Mouse (Mus musculus): ENCODE measurements around the gene Sox5.

The Sox5 gene

DNA sequence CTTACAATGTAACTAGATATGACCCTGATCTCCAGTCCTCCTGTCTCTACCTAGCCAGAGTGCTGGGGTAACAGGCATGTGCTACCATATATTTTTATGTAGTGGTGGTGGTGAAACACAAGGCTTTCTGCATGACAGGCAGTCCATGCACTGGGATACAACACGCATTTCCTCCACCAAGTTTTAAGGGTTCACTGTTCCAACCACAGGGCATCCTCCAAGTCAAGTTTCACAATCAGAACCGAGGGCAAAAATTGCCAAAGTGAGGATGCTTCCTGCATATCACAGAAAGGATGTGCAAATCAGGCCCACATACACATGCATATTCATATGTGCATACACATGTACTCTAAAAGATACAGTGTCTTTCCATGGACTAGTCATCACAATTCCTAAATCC is 888.9 kb downstream of the Sox5 start:
- no peak for DNase-seq

DNA sequence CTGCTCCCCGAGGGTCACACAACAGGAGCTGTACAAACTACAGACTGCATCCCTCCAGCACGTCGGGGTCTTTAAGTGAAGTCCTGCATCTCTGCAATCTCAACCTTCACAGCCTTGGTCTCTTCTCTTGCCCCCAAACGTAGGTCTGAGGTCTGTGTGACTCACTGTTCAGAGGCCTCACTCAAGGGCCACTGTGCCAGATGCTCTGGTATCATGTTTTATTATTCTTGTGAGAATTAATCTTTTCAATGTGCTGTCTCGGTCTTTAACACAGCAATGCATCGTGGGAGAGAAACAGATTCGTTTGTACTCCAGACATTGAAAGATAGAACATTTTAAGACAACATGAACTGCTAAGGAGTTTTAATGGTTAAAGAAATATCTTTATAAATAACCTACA is 893.2 kb downstream of the Sox5 start:
- DNase-seq, result no peak

DNA sequence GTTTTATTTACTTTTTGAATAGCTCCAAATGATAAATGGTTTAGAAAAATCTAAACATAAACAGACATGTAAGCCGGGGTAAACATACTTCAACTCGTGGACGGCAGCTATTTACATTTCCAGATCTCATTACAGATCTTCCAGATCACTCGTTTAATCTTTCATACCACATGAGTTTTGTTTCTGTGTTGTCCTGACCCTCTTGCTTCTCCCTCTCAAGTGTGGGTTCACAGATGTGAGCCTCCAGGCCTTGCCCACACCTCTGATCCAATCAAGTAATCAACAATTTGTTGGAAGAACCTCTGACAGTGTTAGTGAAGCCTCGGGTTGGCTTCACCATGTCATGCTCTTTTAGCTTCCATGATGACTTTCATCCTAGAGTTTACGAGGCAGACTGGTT is 903.3 kb downstream of the Sox5 start:
- no peak for DNase-seq

DNA sequence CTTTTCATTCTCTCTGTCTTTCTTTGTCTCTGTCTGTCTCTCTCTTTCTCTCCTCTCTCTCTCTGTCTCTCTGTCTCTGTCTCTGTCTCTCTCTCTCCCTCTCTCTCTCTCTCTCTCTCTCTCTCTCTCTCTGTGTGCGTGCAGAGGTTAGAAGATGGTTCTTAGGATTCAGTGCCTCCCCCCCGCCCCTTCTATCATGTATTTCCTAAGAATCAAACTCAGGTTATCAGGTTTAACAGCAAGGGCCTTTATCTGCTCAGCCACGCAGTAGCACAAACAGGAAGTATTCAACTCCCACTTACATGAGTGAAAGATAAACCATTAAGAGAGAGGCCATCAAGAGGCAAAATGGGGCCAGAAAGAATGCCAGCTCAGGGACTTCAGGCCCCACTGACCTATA is 913.0 kb downstream of the Sox5 start:
- no peak for DNase-seq

DNA sequence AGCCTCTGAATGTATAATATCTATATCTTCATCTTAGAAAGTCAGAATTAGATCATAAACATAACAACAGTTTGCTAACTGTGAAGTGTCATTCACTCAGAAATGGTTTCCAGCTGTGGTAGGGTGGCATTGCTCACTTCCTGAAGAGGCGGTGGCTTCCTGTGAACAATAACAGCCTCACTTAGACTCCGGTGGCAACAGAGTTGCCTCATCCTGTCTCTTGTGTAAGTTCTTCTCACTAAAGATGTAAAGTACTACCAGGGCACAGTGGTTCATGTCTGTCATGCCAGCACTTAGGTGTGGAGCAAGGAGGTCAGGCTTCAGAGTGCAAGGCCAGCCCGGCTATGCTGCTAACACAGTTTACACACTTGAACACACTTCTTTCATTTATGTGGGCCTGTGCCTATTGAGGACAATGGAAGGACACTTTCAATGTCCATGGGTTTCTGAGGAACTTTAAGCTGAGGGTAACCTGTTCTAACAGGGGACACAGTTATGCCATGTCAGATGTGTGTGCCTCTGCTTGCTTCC is 913.6 kb downstream of the Sox5 start:
- DNase-seq, result no peak

DNA sequence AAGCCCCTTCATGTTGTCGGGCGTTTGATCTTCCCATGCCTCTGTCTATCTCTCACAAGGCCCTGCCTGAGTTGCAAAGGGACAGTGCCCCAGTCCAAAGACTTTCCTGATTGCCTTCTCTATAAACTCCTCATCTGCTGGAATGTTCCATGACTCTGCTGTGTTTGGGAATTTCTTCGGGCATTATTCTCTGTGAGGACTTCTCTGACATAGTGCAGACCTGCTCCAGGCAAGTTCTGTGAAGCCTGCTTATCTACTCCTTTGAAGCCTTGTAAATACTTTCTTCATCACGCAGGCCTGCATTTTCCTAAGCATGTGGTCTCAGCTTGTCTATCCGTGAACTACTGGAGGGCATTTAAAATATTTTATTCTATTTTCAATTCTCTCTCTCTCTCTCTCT is 914.7 kb downstream of the Sox5 start:
- DNase-seq, result no peak

DNA sequence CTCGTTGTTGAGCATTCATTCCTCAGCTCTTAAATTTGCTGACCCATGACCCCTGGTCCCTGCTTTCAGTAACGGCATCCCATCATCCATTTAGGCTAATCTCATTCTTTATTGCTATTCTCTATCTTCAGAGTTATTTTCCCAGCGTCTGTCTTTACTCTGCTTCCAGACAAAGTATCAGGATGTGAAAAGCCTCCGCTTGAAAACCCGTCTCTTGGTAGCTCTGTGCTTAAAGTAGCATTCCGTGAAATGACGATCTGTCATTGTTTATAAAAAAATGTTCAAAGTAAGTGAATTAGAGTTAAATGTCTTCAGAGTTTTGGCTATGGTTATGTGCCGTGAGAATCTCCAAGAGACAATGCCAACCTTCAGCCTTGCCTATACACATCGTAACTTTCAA is 915.2 kb downstream of the Sox5 start:
- DNase-seq, result no peak

- no peak for DNase-seq
These were observed 919.1 kb downstream of the Sox5 start for GRCm38 (mm10) chr6:143862611-143863110.

DNA sequence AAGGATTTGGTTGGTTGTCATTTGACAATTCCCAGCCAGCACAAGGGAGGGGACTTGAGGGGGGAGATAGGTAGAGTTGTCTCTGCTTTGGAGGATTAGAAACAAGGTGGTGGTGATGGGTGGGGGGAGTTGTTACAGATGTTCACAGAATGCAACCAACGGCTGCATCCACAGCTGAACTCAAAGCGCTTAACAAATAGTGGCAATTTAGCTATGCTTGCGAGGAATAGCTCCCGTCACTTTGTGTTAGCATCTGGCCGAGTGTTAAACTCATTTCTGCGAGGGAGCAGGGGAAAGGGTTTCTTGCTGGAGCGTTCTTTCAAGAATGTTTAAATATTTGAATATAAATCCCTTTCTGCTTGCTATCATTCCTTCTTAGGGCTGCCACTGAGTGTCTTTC is 921.7 kb downstream of the Sox5 start:
- DNase-seq, result no peak

- DNase-seq, result no peak
These were observed 922.2 kb downstream of the Sox5 start for GRCm38 (mm10) chr6:143859535-143859934.

DNA sequence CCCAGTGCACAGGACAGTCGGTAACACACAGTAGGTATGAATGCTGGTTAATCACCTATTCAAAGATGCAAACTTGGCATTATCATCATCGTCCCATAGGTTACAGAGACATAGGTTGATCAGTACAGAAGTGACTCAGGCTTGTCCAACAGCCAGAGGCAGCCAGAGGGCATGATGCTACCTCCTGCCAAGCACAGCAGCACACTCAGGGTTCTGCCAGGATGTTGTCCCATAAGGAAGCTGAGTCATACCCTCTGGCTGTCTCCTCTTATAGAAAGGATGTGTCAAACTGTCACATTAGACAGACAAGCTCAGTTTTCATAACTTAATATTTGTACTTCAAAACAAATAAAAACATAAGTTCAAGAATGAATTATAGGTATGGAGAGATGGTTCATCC is 923.2 kb downstream of the Sox5 start:
- no peak for DNase-seq

- DNase-seq, result no peak
These were observed 924.4 kb downstream of the Sox5 start for GRCm38 (mm10) chr6:143857376-143857775.

- no peak for DNase-seq
These were observed 926.4 kb downstream of the Sox5 start for GRCm38 (mm10) chr6:143855421-143855820.

DNA sequence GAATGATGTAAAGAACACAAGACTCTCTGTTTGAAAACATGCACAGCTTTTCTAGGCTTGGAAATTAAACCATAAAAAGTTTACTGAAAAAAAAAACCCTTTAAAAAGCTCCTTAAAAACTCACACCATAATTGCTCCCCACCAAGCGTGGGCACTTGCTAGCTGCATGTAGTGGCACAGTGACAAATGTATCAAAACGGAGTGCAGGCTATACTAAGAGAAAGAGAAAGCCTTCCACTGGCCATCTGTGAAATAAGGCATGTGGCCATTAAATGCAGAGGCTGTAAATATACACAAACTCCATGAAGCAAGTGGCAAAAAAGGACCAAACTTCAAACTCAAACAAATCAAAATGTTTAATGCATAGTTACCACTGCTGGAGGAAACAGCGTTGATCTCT is 927.7 kb downstream of the Sox5 start:
- DNase-seq, result no peak

- DNase-seq, result no peak
These were observed 936.0 kb downstream of the Sox5 start for GRCm38 (mm10) chr6:143845761-143846160.

- no peak for DNase-seq
These were observed 937.1 kb downstream of the Sox5 start for GRCm38 (mm10) chr6:143844701-143844970.

DNA sequence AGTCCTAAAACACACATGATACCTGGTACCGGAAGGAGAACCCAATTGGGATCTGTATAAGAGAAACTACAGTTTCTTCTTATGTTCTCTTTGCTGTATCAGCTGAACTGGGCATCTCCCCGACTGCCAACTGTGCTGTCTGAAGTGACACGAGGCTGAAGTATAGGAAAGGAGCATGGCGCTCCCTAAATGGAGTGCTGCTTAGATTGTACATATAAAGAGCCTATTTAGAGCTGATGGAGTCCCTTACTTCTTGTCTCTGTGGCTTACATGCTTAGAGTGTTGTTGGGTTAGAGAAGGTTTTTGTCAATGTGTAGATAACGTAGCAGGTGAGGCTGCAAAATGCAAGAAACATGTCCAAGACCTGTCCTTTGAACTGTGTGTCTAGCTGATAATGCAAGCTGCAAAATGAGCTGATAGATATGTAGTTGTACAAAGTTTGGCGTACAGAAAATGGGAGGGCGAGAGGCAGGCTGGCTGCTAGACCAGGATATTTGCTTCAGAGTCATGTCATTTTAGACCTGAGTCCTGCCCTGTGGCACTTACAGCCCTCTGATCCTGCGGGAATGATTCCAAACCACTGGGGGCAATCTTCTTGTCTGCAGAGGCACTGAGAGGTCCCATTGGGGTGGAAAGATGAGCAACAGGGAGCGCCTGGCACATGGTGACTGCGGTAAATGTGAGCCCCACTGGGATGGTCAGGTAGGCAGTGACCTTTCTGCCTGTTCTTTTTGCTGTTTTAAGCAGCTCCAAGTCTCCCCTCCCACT is 937.7 kb downstream of the Sox5 start:
- DNase-seq, result no peak

DNA sequence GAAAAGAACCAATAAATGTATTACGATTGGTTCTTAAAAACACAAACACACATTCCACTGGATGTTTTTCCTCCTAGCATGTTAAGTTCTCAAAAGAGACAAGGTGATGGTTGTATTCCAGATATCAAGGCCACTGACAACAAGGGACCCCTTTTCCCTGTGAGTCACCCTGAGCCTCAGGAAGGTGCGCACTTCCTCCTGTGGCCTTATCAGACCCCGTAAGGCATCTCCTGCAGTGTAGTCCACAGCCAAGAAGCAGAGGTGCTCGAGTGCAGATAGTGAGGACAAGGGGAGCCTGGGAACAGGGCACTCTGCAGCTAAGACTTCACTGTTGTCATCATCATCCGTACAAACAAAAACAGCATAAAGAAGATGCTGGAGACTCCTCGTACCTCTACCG is 939.8 kb downstream of the Sox5 start:
- no peak for DNase-seq

DNA sequence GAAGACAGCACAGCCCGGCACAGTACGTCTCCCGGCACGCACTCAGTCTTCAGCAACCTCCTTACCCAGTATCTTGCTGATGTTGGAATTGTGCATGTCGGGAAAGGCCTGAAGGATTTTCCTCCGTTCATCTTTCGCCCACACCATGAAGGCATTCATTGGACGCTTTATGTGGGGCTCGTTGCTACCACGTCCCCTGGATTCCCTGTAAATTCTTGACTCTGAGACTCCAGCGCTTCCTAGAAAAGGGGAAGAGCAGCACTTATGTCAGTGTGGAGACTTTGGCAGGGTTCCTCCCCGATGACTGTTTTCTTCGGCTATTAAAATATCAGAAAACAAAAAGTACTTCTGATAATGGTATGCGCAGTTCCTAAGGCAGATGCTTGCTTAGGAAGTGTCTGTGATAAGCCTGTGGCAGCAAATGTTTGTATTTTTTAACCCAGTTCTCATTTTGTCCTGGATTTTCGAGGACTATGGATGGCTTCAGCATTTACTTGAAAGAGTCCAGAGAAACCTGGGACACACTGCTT is 940.6 kb downstream of the Sox5 start:
- no peak for DNase-seq

GRCm38 (mm10) chr6:143838384-143839076 is 943.2 kb downstream of the Sox5 start:
- no peak for DNase-seq

GRCm38 (mm10) chr6:143835331-143835730 is 946.4 kb downstream of the Sox5 start:
- no peak for DNase-seq

DNA sequence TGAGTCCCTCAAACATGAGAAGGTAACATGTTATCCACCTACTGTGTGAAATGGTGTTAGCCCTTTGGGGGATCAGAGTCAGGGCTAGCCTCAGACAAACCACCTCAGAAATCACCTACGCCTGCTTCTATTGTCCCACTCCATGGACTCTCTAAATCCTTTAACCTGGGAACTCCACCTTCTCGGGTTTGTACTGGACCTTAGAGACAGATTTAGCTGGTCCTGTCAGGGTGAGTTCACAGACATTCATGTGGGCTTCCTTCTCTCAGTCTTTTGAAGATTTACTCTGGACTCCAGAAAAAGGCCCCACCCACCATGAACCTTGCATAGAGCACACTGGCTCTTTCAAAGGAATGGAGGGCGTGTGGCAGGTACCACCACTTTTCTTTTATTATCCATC is 947.8 kb downstream of the Sox5 start:
- no peak for DNase-seq

DNA sequence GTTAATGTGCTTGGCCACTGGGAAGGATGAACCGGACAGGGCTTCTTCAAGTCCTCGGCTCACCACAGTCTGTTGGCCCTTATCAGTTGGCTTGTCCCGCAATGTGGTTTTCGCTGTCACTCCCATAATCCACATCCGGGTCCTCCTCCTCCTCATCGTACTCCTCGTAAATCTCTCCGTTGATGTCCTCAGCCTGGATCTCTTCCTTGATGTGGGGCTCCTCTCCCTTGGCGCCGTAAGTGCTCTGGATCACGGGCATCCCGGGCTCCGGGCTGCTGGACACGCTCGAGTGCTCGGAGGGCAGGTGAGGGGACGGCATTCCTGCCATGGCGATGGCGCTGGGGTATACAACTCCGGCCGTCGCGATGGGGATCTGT is 948.6 kb downstream of the Sox5 start:
- DNase-seq, result no peak

DNA sequence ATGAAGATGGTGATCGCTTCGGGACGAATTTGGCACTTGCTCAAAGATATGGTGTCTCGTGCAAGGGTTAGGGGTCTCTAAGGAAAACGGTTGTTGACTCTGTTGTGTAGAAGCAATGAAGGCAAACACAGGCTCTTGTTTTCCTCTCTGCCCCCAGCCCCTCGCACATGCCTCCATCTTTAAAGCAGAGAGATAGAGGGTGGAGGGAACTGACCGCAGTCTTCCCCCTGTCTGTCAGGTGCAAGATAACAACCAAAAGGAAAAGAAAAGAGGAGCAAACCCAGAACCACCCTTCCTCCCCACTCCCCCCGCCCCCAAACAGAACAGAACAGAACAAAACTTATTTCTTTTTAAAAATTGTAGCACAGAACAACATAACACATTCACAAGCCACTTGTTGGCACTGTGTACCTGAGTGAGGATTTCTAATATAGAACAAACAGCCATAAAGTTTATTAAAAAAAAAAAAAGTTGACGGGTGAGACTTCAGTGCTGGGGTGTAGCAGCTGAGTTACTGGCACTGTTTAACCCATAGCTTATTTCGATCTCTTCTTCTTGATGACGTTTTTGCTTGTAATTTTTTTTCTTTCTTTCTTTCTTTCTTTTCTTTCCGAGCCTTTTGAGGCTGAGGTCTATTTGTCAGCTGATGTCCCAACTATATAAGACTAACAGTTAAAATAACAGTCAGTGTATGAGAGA is 949.1 kb downstream of the Sox5 start:
- DNase-seq, result no peak

Data from kidney, adult 18-20 months (tissue).